Mouse (Mus musculus): ENCODE data around the gene Bcar3. TPM values are rescaled to one million over a fixed set of nuclear protein-coding genes. Genes with fewer than 3 reads are reported as not detected.

Bcar3 gene
- polyA plus RNA-seq, 1 experiment from 2014 or later: 13.8 TPM

DNA sequence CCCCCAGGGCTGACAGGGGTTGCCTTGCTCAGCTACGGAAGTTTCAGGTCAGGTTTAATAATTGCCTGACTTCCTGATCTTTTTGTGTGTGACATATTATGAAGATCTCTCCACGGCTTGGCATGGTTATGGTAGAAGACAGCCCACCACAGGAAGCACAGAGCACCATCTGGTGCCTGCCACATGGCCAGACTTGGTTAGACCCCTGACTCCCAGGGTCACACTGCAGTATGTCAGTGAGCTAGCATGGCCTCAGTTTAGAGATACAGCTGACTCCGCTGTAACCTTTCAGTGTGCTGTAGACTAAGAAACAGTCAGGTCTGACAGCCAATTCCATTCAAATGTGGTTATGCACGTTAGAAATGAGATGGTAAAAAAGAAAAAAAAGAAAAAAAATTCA lies 223.8 kb downstream of the Bcar3 start:
- H3K4me3 ChIP-seq (replicated peaks): no peak overlapping the region
- H3K36me3 ChIP-seq: peaks cover 5% of the 10 kb centered on the region
- no peak overlapping the region; the same call in 1 of the 2 replicates for H3K27ac ChIP-seq
- peaks cover 51% of the 10 kb centered on the region for H3K4me1 ChIP-seq
- H3K27me3 ChIP-seq: no peaks in the 10 kb centered on the region
- H3K9me3 ChIP-seq (replicated peaks): no peaks in the 10 kb centered on the region
- no peak for ATAC-seq (replicated peaks; ENCODE audit: low FRiP score)
- H3K9ac ChIP-seq: no peak overlapping the region
- no peak overlapping the region for H3K4me2 ChIP-seq
- WGBS: 35% methylated on average over 4 of the region's 4 CpGs

DNA sequence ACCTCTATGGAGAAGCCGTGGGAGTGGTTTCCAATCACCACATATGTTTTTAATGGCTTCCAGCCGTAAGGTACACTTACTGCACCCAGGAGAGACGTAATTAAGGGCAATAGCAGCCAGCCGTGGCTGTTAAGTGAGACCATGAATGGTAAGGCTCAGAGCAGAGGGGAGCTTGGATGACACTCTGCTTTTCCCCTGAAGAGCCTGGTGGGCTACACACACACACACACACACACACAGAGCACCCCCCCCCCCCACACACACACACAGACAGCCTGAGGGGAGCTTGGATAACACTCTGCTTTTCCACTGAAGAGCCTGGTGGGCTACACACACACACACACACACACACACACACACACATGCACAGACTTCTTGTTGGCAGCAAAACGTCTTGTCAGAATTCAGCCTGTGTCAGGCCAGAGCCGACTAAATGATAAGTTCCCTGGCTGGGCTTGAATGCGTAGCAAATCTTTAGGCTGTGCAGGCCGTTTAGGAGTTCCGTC lies 224.3 kb downstream of the Bcar3 start:
- Histone ChIP-seq H3K27me3 (no peaks in the 10 kb centered on the region), H3K4me2 (no peak overlapping the region), H3K27ac (no peak overlapping the region), H3K4me1 (peaks cover 51% of the 10 kb centered on the region), H3K9me3 (replicated peaks) (no peaks in the 10 kb centered on the region), H3K36me3 (peaks cover 6% of the 10 kb centered on the region), H3K9ac (no peak overlapping the region), H3K4me3 (replicated peaks) (no peak overlapping the region)
- ATAC-seq (replicated peaks; ENCODE audit: low FRiP score): peak; percentile 50
- 33% methylated on average over 9 of the region's 9 CpGs for whole genome bisulfite sequencing

DNA sequence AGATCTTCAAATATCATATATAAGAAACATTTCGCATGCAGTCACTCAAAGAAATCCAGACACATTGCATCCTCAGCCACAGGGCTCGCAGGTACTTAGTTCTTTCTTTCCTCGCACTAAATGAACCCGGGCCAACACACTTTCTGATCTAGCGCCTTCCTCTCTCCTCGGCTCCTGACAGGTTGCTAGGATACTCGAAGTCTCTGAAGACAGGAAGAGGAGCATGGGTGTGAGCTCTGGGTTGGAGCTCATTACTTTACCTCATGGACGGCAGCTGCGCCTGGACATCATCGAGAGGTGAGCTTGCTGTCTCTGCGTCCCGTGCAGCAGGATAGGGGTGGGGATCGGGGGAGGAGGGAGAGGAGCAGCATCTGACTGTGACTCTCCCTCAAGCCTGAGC lies 225.1 kb downstream of the Bcar3 start:
- Histone ChIP-seq H3K27me3 (no peaks in the 10 kb centered on the region), H3K36me3 (peaks cover 14% of the 10 kb centered on the region), H3K27ac (no peak overlapping the region), H3K4me3 (replicated peaks) (no peak overlapping the region), H3K9ac (no peak overlapping the region), H3K4me1 (peaks cover 51% of the 10 kb centered on the region), H3K4me2 (no peak overlapping the region), H3K9me3 (replicated peaks) (no peaks in the 10 kb centered on the region)
- WGBS: 28% methylated on average over 13 of the region's 13 CpGs
- no peak for ATAC-seq (replicated peaks; ENCODE audit: low FRiP score)

- H3K4me1 ChIP-seq: peaks cover 46% of the 10 kb centered on the region
- no peaks in the 10 kb centered on the region for H3K27me3 ChIP-seq
- no peaks in the 10 kb centered on the region for H3K9me3 ChIP-seq (replicated peaks)
- H3K27ac ChIP-seq: no peak overlapping the region
- no peak overlapping the region for H3K9ac ChIP-seq
- H3K36me3 ChIP-seq: peaks cover 26% of the 10 kb centered on the region
- ATAC-seq (replicated peaks; ENCODE audit: low FRiP score): no peak
- no peak overlapping the region for H3K4me3 ChIP-seq (replicated peaks)
- H3K4me2 ChIP-seq: no peak overlapping the region
- WGBS: 67% methylated on average over 3 of the region's 3 CpGs
These were observed 226.4 kb downstream of the Bcar3 start for GRCm38 (mm10) chr3:122520365-122520764.

- Histone ChIP-seq H3K36me3 (peaks cover 31% of the 10 kb centered on the region), H3K4me3 (replicated peaks) (no peak overlapping the region), H3K9ac (no peak overlapping the region), H3K4me1 (peaks cover 41% of the 10 kb centered on the region), H3K27ac (no peak overlapping the region), H3K9me3 (replicated peaks) (no peaks in the 10 kb centered on the region), H3K27me3 (no peaks in the 10 kb centered on the region), H3K4me2 (no peak overlapping the region)
- no peak for ATAC-seq (replicated peaks; ENCODE audit: low FRiP score)
- WGBS: 85% methylated on average over 4 of the region's 4 CpGs
These were observed 226.9 kb downstream of the Bcar3 start for GRCm38 (mm10) chr3:122520875-122521274.

GRCm38 (mm10) chr3:122521294-122521693 lies 227.4 kb downstream of the Bcar3 start:
- ATAC-seq (replicated peaks; ENCODE audit: low FRiP score): no peak
- Histone ChIP-seq H3K36me3 (peaks cover 35% of the 10 kb centered on the region), H3K9me3 (replicated peaks) (no peaks in the 10 kb centered on the region), H3K4me2 (no peak overlapping the region), H3K4me1 (peaks cover 39% of the 10 kb centered on the region), H3K27ac (no peak overlapping the region), H3K27me3 (no peaks in the 10 kb centered on the region), H3K9ac (no peak overlapping the region), H3K4me3 (replicated peaks) (no peak overlapping the region)
- WGBS: 47% methylated on average over 1 of the region's 1 CpGs

DNA sequence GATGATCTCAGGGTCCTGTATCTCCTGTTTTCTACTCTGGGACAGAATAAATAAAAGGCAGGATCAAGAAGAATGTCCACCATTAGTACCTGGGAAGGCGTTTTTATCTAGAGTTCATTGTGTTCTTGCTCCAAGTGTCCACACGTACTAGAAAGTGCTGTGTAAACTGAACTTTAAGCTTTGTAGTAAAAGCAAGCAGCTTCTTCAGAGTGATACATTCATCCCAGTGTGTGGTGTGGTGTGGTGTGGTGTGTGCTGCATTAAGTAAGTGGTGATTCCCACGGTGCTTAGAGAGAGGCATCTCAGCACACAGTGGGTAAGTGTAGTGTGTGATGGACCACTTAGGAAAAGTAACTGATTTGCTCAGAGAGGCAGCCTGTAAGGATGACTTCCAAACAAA lies 234.5 kb downstream of the Bcar3 start:
- WGBS: 82% methylated on average over 3 of the region's 3 CpGs
- Histone ChIP-seq H3K4me2 (no peak overlapping the region), H3K36me3 (peaks cover 47% of the 10 kb centered on the region), H3K4me3 (replicated peaks) (no peak overlapping the region), H3K9me3 (replicated peaks) (no peaks in the 10 kb centered on the region), H3K27me3 (no peaks in the 10 kb centered on the region), H3K27ac (no peak overlapping the region), H3K9ac (no peak overlapping the region), H3K4me1 (no peaks in the 10 kb centered on the region)
- ATAC-seq (replicated peaks; ENCODE audit: low FRiP score): no peak

- H3K27ac ChIP-seq: no peak overlapping the region
- H3K27me3 ChIP-seq: no peaks in the 10 kb centered on the region
- no peaks in the 10 kb centered on the region for H3K9me3 ChIP-seq (replicated peaks)
- H3K4me3 ChIP-seq (replicated peaks): no peak overlapping the region
- no peak overlapping the region for H3K4me2 ChIP-seq
- no peaks in the 10 kb centered on the region for H3K4me1 ChIP-seq
- H3K36me3 ChIP-seq: peaks cover 46% of the 10 kb centered on the region
- WGBS: 77% methylated on average over 8 of the region's 8 CpGs
- no peak overlapping the region for H3K9ac ChIP-seq
- no peak for ATAC-seq (replicated peaks; ENCODE audit: low FRiP score)
These were observed 242.2 kb downstream of the Bcar3 start for GRCm38 (mm10) chr3:122535938-122536703.

DNA sequence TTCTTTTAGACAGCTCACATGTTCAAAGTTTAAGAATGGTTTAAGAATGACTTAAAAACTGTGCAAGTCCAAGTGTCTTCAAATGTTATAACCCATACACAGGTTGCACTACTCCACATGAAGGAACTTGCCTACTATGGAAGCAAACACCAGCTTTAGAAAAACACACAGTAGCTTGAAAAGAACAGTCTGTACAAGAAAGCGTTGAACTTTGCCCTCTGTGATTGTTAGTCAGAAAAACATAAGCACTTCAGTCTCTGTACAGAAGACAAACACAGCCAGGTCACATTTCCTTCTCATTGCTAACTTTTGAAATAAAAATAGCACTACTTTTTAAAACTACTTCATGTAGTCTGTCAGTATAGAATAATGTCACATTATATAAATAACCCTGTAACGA lies 244.9 kb downstream of the Bcar3 start:
- WGBS: 76% methylated on average over 2 of the region's 2 CpGs
- H3K36me3 ChIP-seq: peaks cover 72% of the 10 kb centered on the region
- ATAC-seq (replicated peaks; ENCODE audit: low FRiP score): no peak

GRCm38 (mm10) chr3:122539961-122540690 lies 246.2 kb downstream of the Bcar3 start:
- no peaks in the 10 kb centered on the region for H3K9me3 ChIP-seq (replicated peaks)
- H3K27me3 ChIP-seq: no peaks in the 10 kb centered on the region
- H3K4me2 ChIP-seq: no peak overlapping the region
- peaks cover 84% of the 10 kb centered on the region for H3K36me3 ChIP-seq
- no peak for ATAC-seq (replicated peaks; ENCODE audit: low FRiP score)
- no peaks in the 10 kb centered on the region for H3K4me1 ChIP-seq
- WGBS: 66% methylated on average over 17 of the region's 17 CpGs
- H3K4me3 ChIP-seq (replicated peaks): no peak overlapping the region
- H3K27ac ChIP-seq: no peak overlapping the region
- no peak overlapping the region for H3K9ac ChIP-seq

More for the DNA sequence above, 244.9 kb downstream of the Bcar3 start:
- no peaks in the 10 kb centered on the region for H3K9me3 ChIP-seq (replicated peaks)
- no peak overlapping the region for H3K9ac ChIP-seq
- no peaks in the 10 kb centered on the region for H3K27me3 ChIP-seq
- H3K4me2 ChIP-seq: no peak overlapping the region
- H3K27ac ChIP-seq: no peak overlapping the region
- H3K4me3 ChIP-seq (replicated peaks): no peak overlapping the region
- H3K4me1 ChIP-seq: no peaks in the 10 kb centered on the region

DNA sequence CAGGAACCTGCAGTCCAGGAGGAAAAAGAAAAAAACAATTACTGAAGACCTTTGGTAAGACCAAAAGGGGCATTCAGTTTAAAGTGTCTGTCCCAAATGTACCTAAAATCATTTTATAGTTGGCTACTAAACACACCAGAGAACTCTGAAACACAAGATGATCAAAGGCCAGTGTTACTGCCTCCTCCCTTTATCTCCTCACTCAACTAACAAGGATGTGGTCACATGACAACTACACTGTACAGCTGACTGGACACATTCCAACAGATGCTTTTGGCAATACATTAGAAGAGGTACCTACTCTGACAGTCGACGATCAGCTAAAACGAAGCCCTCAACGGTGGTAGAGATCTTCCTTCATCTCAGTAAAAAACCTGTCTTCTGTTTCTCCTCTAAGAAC lies 247.0 kb downstream of the Bcar3 start:
- Histone ChIP-seq H3K4me2 (no peak overlapping the region), H3K4me1 (no peaks in the 10 kb centered on the region), H3K27ac (no peak overlapping the region), H3K9ac (no peak overlapping the region), H3K36me3 (peaks cover 89% of the 10 kb centered on the region), H3K27me3 (no peaks in the 10 kb centered on the region), H3K4me3 (replicated peaks) (no peak overlapping the region), H3K9me3 (replicated peaks) (no peaks in the 10 kb centered on the region)
- 72% methylated on average over 4 of the region's 4 CpGs for WGBS
- ATAC-seq (replicated peaks; ENCODE audit: low FRiP score): 0 out of 2 replicates have a peak, but pooled peaks have one; percentile 52

- Histone ChIP-seq H3K27me3 (no peaks in the 10 kb centered on the region), H3K27ac (no peak overlapping the region), H3K4me2 (no peak overlapping the region), H3K9ac (no peak overlapping the region), H3K4me3 (replicated peaks) (no peak overlapping the region), H3K4me1 (no peaks in the 10 kb centered on the region), H3K9me3 (replicated peaks) (no peaks in the 10 kb centered on the region), H3K36me3 (peaks cover 82% of the 10 kb centered on the region)
- WGBS: 86% methylated on average over 2 of the region's 2 CpGs
- no peak for ATAC-seq (replicated peaks; ENCODE audit: low FRiP score)
These were observed 251.4 kb downstream of the Bcar3 start for GRCm38 (mm10) chr3:122545346-122545745.

All from kidney, embryonic 15.5 days (tissue).